Mouse (Mus musculus) brain, embryonic 14.5 days (tissue): ENCODE results near the gene Ero1lb. TPM values are rescaled to one million over a fixed set of nuclear protein-coding genes. Genes with fewer than 3 reads are reported as not detected.
"Not testable (repeated sequence)": the region's sequence is repeated elsewhere in the genome, so short reads cannot be mapped to it uniquely, and the experiment has no call there.

Experiments
- DNase-seq: peaks from one replicate; pipeline ENCODE4 v3.0.0-alpha.2; 2011; ENCODE audit warnings: low read depth
- CTCF ChIP-seq: fragments of 200-500 bp; IDR thresholded peaks from 2 replicates; pipeline ENCODE4 v1.5.1; 2012; ENCODE audit warnings: inconsistent platforms, mild to moderate bottlenecking, moderate library complexity, borderline replicate concordance; ENCODE audit not compliant: insufficient read depth, insufficient read length; ENCODE audit errors: extremely low read depth
- POLR2A ChIP-seq: fragments of 200-500 bp; IDR thresholded peaks from 2 replicates; pipeline ENCODE4 v1.6.1; 2012; ENCODE audit warnings: mild to moderate bottlenecking, inconsistent platforms, borderline replicate concordance; ENCODE audit not compliant: poor library complexity, insufficient read depth, insufficient read length, severe bottlenecking; ENCODE audit errors: extremely low read depth
- polyA plus RNA-seq: library from polyadenylated mRNA; depleted of rRNA; stranded (reverse); fragments of >200 nt; gene quantifications from 2 replicates; pipeline ENCODE4 v1.2.3, GENCODE M21; 2012

Ero1lb gene
- polyA plus RNA-seq, 1 experiment: 7.4 TPM

- no peak for DNase-seq
- TF ChIP-seq POLR2A: no peak
- no peak for TF ChIP-seq CTCF
Measured at GRCm38 (mm10) chr13:12543880-12544568, 21.6 kb upstream of the Ero1lb start.

GRCm38 (mm10) chr13:12554211-12554610 is 11.5 kb upstream of the Ero1lb start:
- no peak for DNase-seq
- TF ChIP-seq CTCF (no peak), POLR2A (no peak)

GRCm38 (mm10) chr13:12559044-12559443 is 6.6 kb upstream of the Ero1lb start:
- TF ChIP-seq CTCF: no peak
- TF ChIP-seq POLR2A: no peak

GRCm38 (mm10) chr13:12559462-12560120 is 6.1 kb upstream of the Ero1lb start:
- no peak for TF ChIP-seq POLR2A
- no peak for TF ChIP-seq CTCF
- peak; percentile 31 for DNase-seq

More at GRCm38 (mm10) chr13:12559044-12559443, 6.6 kb upstream of the Ero1lb start:
- DNase-seq: no peak

- no peak for DNase-seq
- no peak for TF ChIP-seq POLR2A
- no peak for TF ChIP-seq CTCF
Measured at GRCm38 (mm10) chr13:12561729-12562128, 3.9 kb upstream of the Ero1lb start.

- TF ChIP-seq CTCF: no peak
- no peak for TF ChIP-seq POLR2A
- DNase-seq: no peak
Measured at GRCm38 (mm10) chr13:12562256-12562655, 3.4 kb upstream of the Ero1lb start.

- TF ChIP-seq CTCF: no peak
- TF ChIP-seq POLR2A: no peak
- no peak for DNase-seq
Measured at GRCm38 (mm10) chr13:12567936-12568335, 2.3 kb downstream of the Ero1lb start.

GRCm38 (mm10) chr13:12568597-12569469 is 3.2 kb downstream of the Ero1lb start:
- DNase-seq: no peak
- TF ChIP-seq POLR2A (no peak), CTCF (no peak)

GRCm38 (mm10) chr13:12569741-12570140 is 4.1 kb downstream of the Ero1lb start:
- DNase-seq: peak; percentile 11
- TF ChIP-seq CTCF: no peak

GRCm38 (mm10) chr13:12574979-12575536 is 9.4 kb downstream of the Ero1lb start:
- no peak for DNase-seq

GRCm38 (mm10) chr13:12578145-12578544 is 12.5 kb downstream of the Ero1lb start:
- no peak for DNase-seq
- no peak for TF ChIP-seq CTCF
- no peak for TF ChIP-seq POLR2A

More at GRCm38 (mm10) chr13:12574979-12575536, 9.4 kb downstream of the Ero1lb start:
- TF ChIP-seq POLR2A (no peak), CTCF (no peak)

GRCm38 (mm10) chr13:12589003-12589402 is 23.3 kb downstream of the Ero1lb start:
- peak; percentile 54 for DNase-seq
- TF ChIP-seq POLR2A: no peak
- TF ChIP-seq CTCF: peak; percentile 70

- DNase-seq: not testable (repeated sequence)
Measured at GRCm38 (mm10) chr13:12597075-12597474, 31.4 kb downstream of the Ero1lb start.

GRCm38 (mm10) chr13:12610206-12610605 is 44.5 kb downstream of the Ero1lb start:
- DNase-seq: not testable (repeated sequence)

GRCm38 (mm10) chr13:12614026-12614425 is 48.4 kb downstream of the Ero1lb start:
- DNase-seq: not testable (repeated sequence)

GRCm38 (mm10) chr13:12614591-12614990 is 48.9 kb downstream of the Ero1lb start:
- not testable (repeated sequence) for DNase-seq

GRCm38 (mm10) chr13:12615014-12615413 is 49.3 kb downstream of the Ero1lb start:
- DNase-seq: not testable (repeated sequence)

GRCm38 (mm10) chr13:12616489-12616888 is 50.8 kb downstream of the Ero1lb start:
- DNase-seq: not testable (repeated sequence)
